Mouse (Mus musculus) myocyte (in vitro differentiated cells): ENCODE measurements around the gene Adap1. TPM values are rescaled to one million over a fixed set of nuclear protein-coding genes. Genes with fewer than 3 reads are reported as not detected.

Experiments used
- H3K27me3 ChIP-seq: one replicate; pipeline ENCODE4 v1.6.1; 2011; ENCODE audit not compliant: control insufficient read depth, insufficient read depth, insufficient read length
- H3K36me3 ChIP-seq: one replicate; pipeline ENCODE4 v1.6.1; 2011; ENCODE audit not compliant: control insufficient read depth, insufficient read depth
- H3K4me2 ChIP-seq: one replicate; pipeline ENCODE4 v1.6.1; 2011; ENCODE audit warnings: low read depth, control low read depth
- H3K4me3 ChIP-seq: one replicate; pipeline ENCODE4 v1.5.1; 2011; ENCODE audit warnings: mild to moderate bottlenecking, control low read depth, moderate library complexity
- H3K79me2 ChIP-seq: one replicate; pipeline ENCODE4 v1.6.1; 2011; ENCODE audit not compliant: control insufficient read depth, insufficient read depth
- H3ac ChIP-seq: one replicate; pipeline ENCODE4 v1.6.1; 2011; ENCODE audit not compliant: control insufficient read depth, insufficient read length
- CEBPB ChIP-seq: IDR thresholded peaks from 2 replicates; pipeline ENCODE4 v1.6.1; 2011; ENCODE audit warnings: mild to moderate bottlenecking, moderate library complexity; ENCODE audit not compliant: poor library complexity, insufficient read depth, severe bottlenecking
- E2F4 ChIP-seq: IDR thresholded peaks from one replicate; pipeline ENCODE4 v1.6.1; 2011; ENCODE audit warnings: mild to moderate bottlenecking, control low read depth, moderate library complexity; ENCODE audit not compliant: insufficient read depth
- MAX ChIP-seq: IDR thresholded peaks from one replicate; pipeline ENCODE4 v1.6.1; 2011; ENCODE audit warnings: low read depth, mild to moderate bottlenecking, control low read depth
- MYOD1 ChIP-seq, 3 experiments: IDR thresholded peaks; one replicate each; pipeline ENCODE4 v1.6.1; 2011; ENCODE audit warnings: control low read depth in 2 of 3, low read depth in 2 of 3, mild to moderate bottlenecking in 2 of 3, moderate library complexity in 1 of 3; ENCODE audit not compliant: insufficient read length in 2 of 3, control insufficient read depth in 1 of 3
- MYOG ChIP-seq, 3 experiments: IDR thresholded peaks; one replicate each; pipeline ENCODE4 v1.6.1; 2011; ENCODE audit warnings: control low read depth in 2 of 3, low read depth in 2 of 3, mild to moderate bottlenecking in 2 of 3; ENCODE audit not compliant: insufficient read length in 2 of 3, control insufficient read depth in 1 of 3, insufficient read depth in 1 of 3
- POLR2A ChIP-seq: IDR thresholded peaks from one replicate; pipeline ENCODE4 v1.6.1; 2011; ENCODE audit warnings: low read depth, mild to moderate bottlenecking, control low read depth, moderate library complexity; ENCODE audit not compliant: insufficient read length
- POLR2AphosphoS2 ChIP-seq: IDR thresholded peaks from one replicate; pipeline ENCODE4 v1.6.1; 2011; ENCODE audit warnings: low read depth, control low read depth; ENCODE audit not compliant: insufficient read length
- REST ChIP-seq: IDR thresholded peaks from one replicate; pipeline ENCODE4 v1.6.1; 2011; ENCODE audit warnings: mild to moderate bottlenecking, control low read depth, moderate library complexity; ENCODE audit not compliant: insufficient read depth, insufficient read length
- SRF ChIP-seq: IDR thresholded peaks from one replicate; pipeline ENCODE4 v1.6.1; 2011; ENCODE audit warnings: low read depth; ENCODE audit not compliant: control insufficient read depth, insufficient read length
- TCF12 ChIP-seq: IDR thresholded peaks from one replicate; pipeline ENCODE4 v1.6.1; 2011; ENCODE audit warnings: mild to moderate bottlenecking, control low read depth; ENCODE audit not compliant: poor library complexity, insufficient read depth, severe bottlenecking
- TCF3 ChIP-seq: IDR thresholded peaks from one replicate; pipeline ENCODE4 v1.6.1; 2011; ENCODE audit warnings: low read depth, control low read depth; ENCODE audit not compliant: insufficient read length
- USF1 ChIP-seq: IDR thresholded peaks from one replicate; pipeline ENCODE4 v1.6.1; 2011; ENCODE audit warnings: low read depth, mild to moderate bottlenecking, control low read depth, moderate library complexity
- polyA plus RNA-seq: library from polyadenylated mRNA; unstranded; fragments of >200 nt; fragmentation: generic; extraction: Trizol; gene quantifications from one replicate; pipeline ENCODE4 v1.2.1, GENCODE M21; 2012; ENCODE audit warnings: missing spikeins

Gene Adap1
- polyA plus RNA-seq, 1 experiment: 0.04 TPM

DNA sequence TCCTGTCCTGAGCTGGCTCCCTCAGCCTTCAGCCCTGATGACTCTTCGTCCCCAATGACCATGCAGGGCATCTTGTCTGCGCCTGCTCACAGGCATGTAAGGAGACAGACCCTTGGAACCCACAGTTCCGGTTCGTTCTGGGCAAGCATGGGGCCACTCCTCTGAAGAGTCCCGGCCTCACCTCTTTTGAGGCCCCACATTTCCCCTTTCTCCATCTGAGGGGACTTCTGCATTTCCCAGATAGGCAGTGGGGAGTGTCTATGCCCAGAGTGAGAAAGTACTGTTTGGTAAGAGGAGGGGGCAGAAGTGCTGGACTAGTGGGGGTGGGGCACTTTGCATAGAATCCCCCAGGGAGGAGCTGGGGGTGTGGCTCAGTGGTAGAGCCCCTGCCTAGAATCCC, 38.3 kb downstream of the Adap1 start:
- Histone ChIP-seq H3K27me3 (peaks cover 26% of the 10 kb centered on the region), H3K79me2 (no peaks in the 10 kb centered on the region), H3K36me3 (no peaks in the 10 kb centered on the region), H3K4me2 (no peak overlapping the region), H3ac (no peak overlapping the region), H3K4me3 (no peak overlapping the region)
- TF ChIP-seq CEBPB (no peak), POLR2A (no peak), TCF12 (no peak), E2F4 (no peak), POLR2AphosphoS2 (no peak), MYOG (IDR thresholded peaks at IDR 0.05; ENCODE audit: control insufficient read depth in 1 of 3, insufficient read depth in 1 of 3, insufficient read length in 2 of 3, low read depth in 2 of 3) (no peak), SRF (no peak)

DNA sequence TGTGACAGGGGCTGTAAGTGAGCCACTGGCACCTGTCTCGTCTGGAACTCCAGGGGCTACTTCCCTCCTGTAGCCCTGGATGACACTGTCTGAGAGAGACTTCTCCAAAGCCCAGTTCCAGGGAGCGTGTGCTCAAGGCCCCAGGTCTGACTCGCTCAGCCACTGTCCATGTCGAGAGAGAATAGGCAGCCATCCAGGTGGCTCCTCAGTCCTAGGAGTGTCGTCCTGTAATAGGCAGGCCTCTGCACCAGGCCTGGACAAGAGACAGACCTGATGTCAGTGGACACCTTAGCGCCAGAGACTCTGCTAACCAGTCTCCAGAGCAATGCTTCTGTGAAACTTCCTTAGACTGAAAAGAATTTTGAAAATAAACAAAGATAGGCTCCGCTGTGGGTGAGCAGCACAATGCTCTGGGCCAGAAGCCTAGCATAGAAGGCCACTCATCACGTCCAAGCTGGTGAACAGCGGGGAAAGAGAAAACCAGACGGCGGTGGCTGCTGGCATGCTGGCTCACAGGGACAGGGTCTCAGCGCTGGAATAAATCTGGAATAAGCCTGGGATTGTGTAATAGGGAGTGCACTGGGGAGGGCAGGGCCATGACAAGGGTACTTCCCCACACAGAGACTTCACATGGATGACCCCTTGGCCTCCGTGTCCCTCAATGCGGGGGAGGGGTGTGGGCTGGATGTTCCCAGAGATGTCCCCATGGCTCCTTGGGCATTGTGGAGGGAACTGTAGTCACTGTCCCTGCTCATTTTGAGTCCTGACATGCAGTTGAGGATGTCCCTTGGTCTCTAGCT, 39.1 kb downstream of the Adap1 start:
- TF ChIP-seq MYOD1 (IDR thresholded peaks at IDR 0.05; ENCODE audit: control insufficient read depth in 1 of 3, insufficient read length in 2 of 3, low read depth in 2 of 3): no peak
- no peak for TF ChIP-seq USF1
- TF ChIP-seq E2F4: no peak
- TF ChIP-seq TCF12: no peak
- H3ac ChIP-seq: no peak overlapping the region
- H3K4me2 ChIP-seq: no peak overlapping the region
- no peak overlapping the region for H3K4me3 ChIP-seq
- no peaks in the 10 kb centered on the region for H3K36me3 ChIP-seq
- no peaks in the 10 kb centered on the region for H3K79me2 ChIP-seq
- H3K27me3 ChIP-seq: peaks cover 26% of the 10 kb centered on the region

DNA sequence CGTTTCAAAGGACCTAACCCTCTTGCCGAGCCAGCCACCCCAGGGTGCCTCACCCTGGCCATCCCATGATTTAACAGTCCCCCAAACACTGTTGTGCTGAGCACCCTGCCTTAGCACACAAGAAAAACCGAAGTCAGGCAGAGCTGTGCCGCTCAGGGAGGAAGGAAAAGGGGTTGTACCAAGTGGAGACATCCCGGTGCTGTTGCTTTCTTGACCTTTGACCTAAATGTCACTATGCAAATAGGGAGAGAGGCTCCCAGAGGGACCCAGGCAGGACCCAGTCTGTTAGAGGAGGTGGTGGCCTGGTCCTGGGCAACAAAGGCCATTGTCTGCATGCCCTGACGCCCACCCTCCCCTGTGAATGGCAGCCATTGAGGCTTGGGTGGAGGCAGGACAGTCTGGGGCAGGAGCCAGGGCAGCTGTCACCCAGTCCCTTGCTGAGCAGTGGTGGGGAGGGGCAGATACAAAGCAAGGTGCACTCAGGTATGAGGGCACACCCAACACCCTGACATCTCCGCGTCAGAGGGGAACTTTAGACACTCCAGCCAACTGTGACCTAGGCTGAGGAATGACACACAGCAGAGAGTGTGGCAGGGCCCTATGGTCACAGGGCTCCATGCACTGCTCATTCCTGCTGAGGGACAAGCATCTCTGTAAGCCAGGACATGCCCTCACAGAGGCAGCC, 39.9 kb downstream of the Adap1 start:
- no peak overlapping the region for H3ac ChIP-seq
- peaks cover 34% of the 10 kb centered on the region for H3K27me3 ChIP-seq
- H3K79me2 ChIP-seq: no peaks in the 10 kb centered on the region
- no peak overlapping the region for H3K4me2 ChIP-seq
- H3K36me3 ChIP-seq: no peaks in the 10 kb centered on the region
- TF ChIP-seq MYOG (IDR thresholded peaks at IDR 0.05; ENCODE audit: control insufficient read depth in 1 of 3, insufficient read depth in 1 of 3, insufficient read length in 2 of 3, low read depth in 2 of 3): no peak
- no peak for TF ChIP-seq TCF3
- TF ChIP-seq CEBPB: no peak
- no peak for TF ChIP-seq MAX
- no peak for TF ChIP-seq SRF
- TF ChIP-seq POLR2A: no peak
- TF ChIP-seq POLR2AphosphoS2: no peak
- no peak for TF ChIP-seq TCF12
- no peak for TF ChIP-seq E2F4
- no peak for TF ChIP-seq REST
- TF ChIP-seq USF1: no peak
- TF ChIP-seq MYOD1 (IDR thresholded peaks at IDR 0.05; ENCODE audit: control insufficient read depth in 1 of 3, insufficient read length in 2 of 3, low read depth in 2 of 3): no peak
- H3K4me3 ChIP-seq: no peak overlapping the region

DNA sequence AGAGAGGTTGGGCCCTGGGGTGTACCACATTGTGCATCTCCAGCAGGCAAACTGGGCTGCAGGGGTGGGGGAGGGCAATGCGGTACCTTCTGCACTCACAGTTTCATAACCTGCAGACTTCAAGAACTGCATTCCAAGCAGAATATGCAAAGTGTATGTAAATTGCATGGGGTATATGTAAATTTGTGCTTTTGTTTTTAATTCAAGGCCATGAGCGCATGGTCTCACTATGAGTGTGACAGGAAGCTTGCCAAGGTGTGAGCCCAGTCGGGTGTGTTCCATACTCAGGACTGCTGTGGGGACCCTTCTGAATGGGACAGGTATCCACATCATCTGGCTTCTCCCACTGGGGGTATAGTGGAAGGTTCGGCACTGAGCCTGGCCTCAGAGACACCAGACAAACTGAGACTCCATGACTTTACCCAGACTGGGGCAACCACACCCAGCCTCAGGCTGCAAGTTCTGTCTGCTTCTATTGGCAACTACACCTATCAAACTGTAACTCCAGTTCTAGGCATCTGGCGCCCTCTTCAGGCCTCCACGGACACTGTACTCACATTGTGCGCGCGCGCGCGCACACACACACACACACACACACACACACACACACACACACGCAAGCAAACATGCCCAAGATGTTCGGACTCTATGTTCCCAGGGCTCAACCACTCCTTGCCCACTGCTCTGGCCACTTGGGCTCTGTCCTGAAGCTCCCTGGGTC, 41.8 kb downstream of the Adap1 start:
- peaks cover 46% of the 10 kb centered on the region for H3K27me3 ChIP-seq
- H3ac ChIP-seq: no peak overlapping the region
- TF ChIP-seq MYOD1 (IDR thresholded peaks at IDR 0.05; ENCODE audit: control insufficient read depth in 1 of 3, insufficient read length in 2 of 3, low read depth in 2 of 3): no peak
- no peak for TF ChIP-seq SRF
- TF ChIP-seq E2F4: no peak
- TF ChIP-seq TCF12: no peak
- TF ChIP-seq TCF3: no peak
- no peak for TF ChIP-seq POLR2A
- TF ChIP-seq CEBPB: no peak
- TF ChIP-seq POLR2AphosphoS2: no peak
- TF ChIP-seq MAX: no peak
- no peak for TF ChIP-seq MYOG (IDR thresholded peaks at IDR 0.05; ENCODE audit: control insufficient read depth in 1 of 3, insufficient read depth in 1 of 3, insufficient read length in 2 of 3, low read depth in 2 of 3)
- no peak for TF ChIP-seq USF1
- TF ChIP-seq REST: no peak
- no peaks in the 10 kb centered on the region for H3K36me3 ChIP-seq
- no peak overlapping the region for H3K4me2 ChIP-seq
- no peak overlapping the region for H3K4me3 ChIP-seq
- H3K79me2 ChIP-seq: no peaks in the 10 kb centered on the region
